Mouse (Mus musculus): ENCODE results near the gene Capn15.

- TF ChIP-seq CTCF (IDR thresholded peaks at IDR 0.05; ENCODE audit: extremely low read depth, insufficient read length, insufficient replicate concordance, low read depth, low read length) (no peak), POLR2A (IDR thresholded peaks at IDR 0.05; ENCODE audit: low read depth, low read length) (no peak)
These were observed 42.4 kb downstream of the Capn15 start for GRCm38 (mm10) chr17:25943221-25943620.

Measured in small intestine, adult 2 months (tissue).